Mouse (Mus musculus) heart, postnatal 0 days (tissue): ENCODE results near the gene Zrsr1. TPM values are rescaled to one million over a fixed set of nuclear protein-coding genes. Genes with fewer than 3 reads are reported as not detected.

Experiments
- ATAC-seq: fragments of 200-750 bp; cut with Nextera tagmentation; 2 replicates; pipeline ENCODE4 v1.8.0; 2017; ENCODE audit warnings: low read depth, moderate number of reproducible peaks, moderate library complexity; ENCODE audit not compliant: insufficient read depth
- DNase-seq: peaks from one replicate; pipeline ENCODE4 v3.0.0-alpha.2; 2016; ENCODE audit warnings: low spot score
- H3K27ac ChIP-seq: fragments of 300-500 bp; sonication (generic); 2 replicates; pipeline ENCODE4 v1.5.1; 2014; ENCODE audit warnings: low read depth, mild to moderate bottlenecking
- H3K27me3 ChIP-seq: fragments of 300-500 bp; sonication (generic); 2 replicates; pipeline ENCODE4 v1.6.1; 2014; ENCODE audit warnings: low read length, mixed read lengths; ENCODE audit not compliant: control insufficient read depth, insufficient read depth
- H3K36me3 ChIP-seq: fragments of 300-500 bp; sonication (generic); replicated peaks from 2 replicates; pipeline ENCODE4 v1.6.1; 2014; ENCODE audit warnings: low read length, mixed read lengths; ENCODE audit not compliant: control insufficient read depth, insufficient read depth
- H3K4me1 ChIP-seq: fragments of 300-500 bp; sonication (generic); 2 replicates; pipeline ENCODE4 v1.6.1; 2014; ENCODE audit warnings: antibody characterized with exemption; ENCODE audit not compliant: control insufficient read depth, insufficient read depth
- H3K4me2 ChIP-seq: fragments of 300-500 bp; sonication (generic); 2 replicates; pipeline ENCODE4 v1.6.1; 2014; ENCODE audit warnings: low read depth, mild to moderate bottlenecking, low read length, moderate library complexity
- H3K4me3 ChIP-seq: fragments of 300-500 bp; sonication (generic); 2 replicates; pipeline ENCODE4 v1.5.1; 2014; ENCODE audit warnings: low read depth, low read length
- H3K9ac ChIP-seq: fragments of 300-500 bp; sonication (generic); replicated peaks from 2 replicates; pipeline ENCODE4 v1.6.1; 2014; ENCODE audit warnings: low read depth, low read length, mixed read lengths
- H3K9me3 ChIP-seq: fragments of 300-500 bp; sonication (generic); replicated peaks from 2 replicates; pipeline ENCODE4 v1.6.1; 2016; ENCODE audit warnings: low read length; ENCODE audit not compliant: control insufficient read depth
- CTCF ChIP-seq: IDR thresholded peaks from 2 replicates; pipeline ENCODE4 v1.5.1; 2016; ENCODE audit warnings: antibody characterized with exemption, control low read depth, low read depth
- EP300 ChIP-seq: IDR thresholded peaks from 2 replicates; pipeline ENCODE4 v1.6.1; 2016; ENCODE audit warnings: antibody characterized with exemption, low read depth
- WGBS: fragments of 180-500 bp; shearing (Covaris S2); extraction: QIAGEN DNeasy Blood & Tissue Kit; methylation state at CpG from one replicate; pipeline ENCODE4 v1.1.7; 2014; 5-methylcytosine and 5-hydroxymethylcytosine counted together
- polyA plus RNA-seq: library from polyadenylated mRNA; unstranded; fragments of >200 nt; fragmentation: Nextera tagmentation; extraction: Ambion mirVana; gene quantifications from 2 replicates; pipeline ENCODE4 v1.2.1, GENCODE M21; 2015
- total RNA-seq: library from RNA; depleted of rRNA; stranded (reverse); fragments of >200 nt; gene quantifications from 2 replicates; pipeline ENCODE4 v1.2.3, GENCODE M21; 2014; ENCODE audit warnings: low replicate concordance

Zrsr1 gene
- total and polyA plus RNA-seq, 2 experiments from 2014 or later: 2.0 TPM

DNA sequence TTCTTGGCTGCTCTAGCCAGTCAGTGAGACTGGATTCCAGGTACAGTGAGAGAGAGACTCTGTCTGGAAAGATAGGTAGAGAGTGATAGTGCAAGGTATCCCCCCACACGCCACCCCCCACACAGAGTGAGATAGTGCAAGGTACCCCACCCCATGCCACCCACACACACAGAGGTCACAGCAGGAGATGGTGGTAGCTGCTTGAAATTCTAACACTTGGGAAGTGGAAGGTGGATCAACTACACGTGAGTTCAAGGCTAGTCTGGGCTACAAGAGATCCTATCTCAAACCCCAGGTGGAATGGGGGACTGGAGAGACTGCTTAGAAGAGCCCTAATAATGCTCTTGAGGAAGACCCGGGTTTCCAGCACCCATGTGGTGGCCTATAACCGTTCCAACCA is 9.2 kb downstream of the Zrsr1 start:
- no peaks in the 10 kb centered on the region for H3K27me3 ChIP-seq
- peak overlapping the region; percentile 76 for H3K4me3 ChIP-seq
- no peak for ATAC-seq
- no peaks in the 10 kb centered on the region for H3K9me3 ChIP-seq
- WGBS: 34% methylated on average over 4 of the region's 4 CpGs
- DNase-seq: no peak
- peak overlapping the region; percentile 73; the same call in 1 of the 2 replicates for H3K9ac ChIP-seq
- no peak overlapping the region for H3K27ac ChIP-seq
- H3K36me3 ChIP-seq: peaks cover 11% of the 10 kb centered on the region; the same call in 1 of the 2 replicates
- TF ChIP-seq CTCF: no peak
- no peak for TF ChIP-seq EP300
- peak overlapping the region; percentile 79 for H3K4me2 ChIP-seq
- H3K4me1 ChIP-seq: peaks cover 4% of the 10 kb centered on the region

DNA sequence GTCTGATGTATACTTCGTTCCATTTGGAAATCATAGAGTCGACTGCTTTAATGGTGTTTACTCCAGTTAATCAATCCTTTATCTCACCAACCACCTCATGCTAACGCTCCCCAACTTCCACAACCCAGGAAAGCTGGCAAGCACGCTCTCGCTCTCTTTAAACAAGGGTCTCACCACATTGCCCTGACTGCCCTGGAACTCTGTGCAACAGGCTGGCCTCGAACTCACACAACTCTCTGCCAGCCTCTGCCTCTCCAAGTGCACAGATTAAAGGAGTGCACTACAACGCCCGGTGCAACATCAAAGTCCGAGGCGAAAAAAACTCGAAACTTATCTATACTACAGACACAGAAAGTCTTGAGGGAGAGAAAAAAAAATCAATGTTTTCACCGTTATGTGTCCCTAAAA is 9.7 kb downstream of the Zrsr1 start:
- H3K27me3 ChIP-seq: no peaks in the 10 kb centered on the region
- H3K4me3 ChIP-seq: peak overlapping the region; percentile 76
- H3K9me3 ChIP-seq: no peaks in the 10 kb centered on the region
- ATAC-seq (peak; percentile 25; the same call in 1 of the 2 replicates), DNase-seq (no peak)
- H3K4me2 ChIP-seq: peak overlapping the region; percentile 79
- peak overlapping the region; percentile 95 for H3K27ac ChIP-seq
- 2% methylated on average over 12 of the region's 12 CpGs for WGBS
- TF ChIP-seq CTCF (no peak), EP300 (no peak)
- peaks cover 11% of the 10 kb centered on the region; the same call in 1 of the 2 replicates for H3K36me3 ChIP-seq
- peaks cover 4% of the 10 kb centered on the region for H3K4me1 ChIP-seq
- H3K9ac ChIP-seq: peak overlapping the region; percentile 73

DNA sequence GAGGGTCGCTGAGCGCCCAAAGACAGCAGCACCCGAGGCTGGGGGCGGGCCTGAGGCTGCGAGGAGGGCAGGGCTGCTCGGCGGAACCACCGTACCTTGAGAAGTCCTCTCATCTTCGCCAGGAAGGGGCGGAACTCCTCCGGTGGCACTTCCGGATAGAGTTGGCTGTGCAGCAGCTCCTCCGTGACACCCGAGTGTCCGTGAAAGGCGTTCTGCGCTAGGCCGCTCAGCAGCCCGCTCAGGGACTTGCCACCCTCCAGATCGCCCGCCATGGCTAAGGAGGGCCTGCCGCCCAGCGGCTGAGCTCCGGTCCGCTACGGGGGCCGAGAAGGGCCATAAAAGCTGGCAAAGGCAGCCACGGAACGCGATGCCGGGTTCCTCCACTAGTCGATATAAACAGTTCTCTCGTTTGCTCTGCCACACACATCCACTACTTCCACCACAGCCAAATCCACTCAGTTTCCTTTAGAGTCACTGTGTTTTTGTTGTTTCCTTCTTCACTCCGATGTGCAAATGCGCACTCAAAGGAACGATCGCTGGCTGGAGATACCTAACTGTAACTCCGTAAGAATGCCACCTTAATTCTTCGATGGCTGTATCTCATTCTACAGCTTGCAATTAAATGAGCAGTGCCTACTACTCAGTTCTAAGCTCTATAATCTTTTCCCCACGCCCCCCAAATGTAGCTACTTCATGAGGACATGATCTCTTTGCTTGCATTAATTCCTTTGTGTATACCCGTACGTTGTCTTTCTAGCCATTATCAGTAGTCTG is 10.4 kb downstream of the Zrsr1 start, which contains the start of the genes Gm28048 and Commd1:
Gene Gm28048 (minus strand): TSS at position 107 of the 774 bp plus-strand sequence.
Gene Commd1 (minus strand): TSS at position 399 of the 774 bp plus-strand sequence.
- ATAC-seq: peak; percentile 91
- Histone ChIP-seq H3K4me1 (peaks cover 4% of the 10 kb centered on the region), H3K9ac (peak within 1 kb of the TSS; percentile 73), H3K27ac (peak within 1 kb of the TSS; percentile 95), H3K9me3 (no peaks in the 10 kb centered on the region), H3K4me3 (peak within 1 kb of the TSS; percentile 76), H3K4me2 (peak within 1 kb of the TSS; percentile 79), H3K36me3 (peaks cover 11% of the 10 kb centered on the region; the same call in 1 of the 2 replicates), H3K27me3 (no peaks in the 10 kb centered on the region)
- DNase-seq: peak; percentile 95
- TF ChIP-seq CTCF (peak; percentile 51), EP300 (peak; percentile 52; the same call in 1 of the 2 replicates)
- WGBS: 2% methylated on average over 42 of the region's 42 CpGs

DNA sequence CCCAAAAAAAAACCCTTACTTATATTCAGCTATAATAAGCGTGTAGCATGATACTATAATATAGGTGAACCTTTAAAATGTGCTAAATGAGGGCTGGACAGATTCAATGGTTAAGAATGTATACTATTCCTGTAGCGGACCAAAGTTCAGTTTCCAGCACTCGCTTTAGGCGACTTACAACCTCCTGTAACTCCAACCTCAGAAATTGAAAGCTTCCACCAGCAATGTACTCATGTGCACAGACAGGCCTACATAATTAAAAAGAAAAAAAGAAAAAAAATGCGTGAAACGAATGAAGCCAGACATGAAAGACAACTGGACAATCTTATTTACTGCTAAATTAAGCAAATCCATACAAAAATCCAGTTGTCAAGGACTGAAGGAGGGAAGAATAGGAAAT is 11.0 kb downstream of the Zrsr1 start:
- TF ChIP-seq EP300 (no peak), CTCF (no peak)
- no peaks in the 10 kb centered on the region for H3K9me3 ChIP-seq
- H3K4me3 ChIP-seq: peak overlapping the region; percentile 76; the same call in 1 of the 2 replicates
- H3K27ac ChIP-seq: peak overlapping the region; percentile 95; the same call in 1 of the 2 replicates
- ATAC-seq (no peak), DNase-seq (no peak)
- WGBS: 75% methylated on average over 6 of the region's 6 CpGs
- no peak overlapping the region for H3K9ac ChIP-seq
- H3K27me3 ChIP-seq: no peaks in the 10 kb centered on the region
- peaks cover 4% of the 10 kb centered on the region for H3K4me1 ChIP-seq
- H3K4me2 ChIP-seq: peak overlapping the region; percentile 79; the same call in 1 of the 2 replicates
- peaks cover 8% of the 10 kb centered on the region; the same call in 1 of the 2 replicates for H3K36me3 ChIP-seq

DNA sequence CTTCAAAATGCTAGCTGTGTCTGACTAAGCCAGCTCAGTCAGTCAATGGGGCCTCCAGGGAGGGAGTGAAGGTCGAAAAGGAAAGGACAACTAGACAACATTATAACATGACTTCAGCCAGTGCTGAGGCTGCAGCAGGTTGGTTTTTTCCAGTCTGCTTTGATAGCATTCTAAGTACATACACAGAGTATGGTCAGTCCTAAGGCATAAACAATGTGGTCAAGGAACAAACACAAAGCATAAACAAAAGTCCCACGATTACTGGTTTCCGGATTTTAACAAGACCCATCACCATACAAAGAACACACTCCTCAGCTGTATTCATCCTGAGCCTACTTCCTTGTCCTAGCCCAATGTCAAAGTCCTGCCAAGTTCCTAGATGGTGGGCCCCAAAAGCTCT is 13.7 kb downstream of the Zrsr1 start:
- no peak for ATAC-seq
- Histone ChIP-seq H3K36me3 (no peaks in the 10 kb centered on the region), H3K4me1 (peaks cover 4% of the 10 kb centered on the region), H3K9ac (no peak overlapping the region), H3K9me3 (no peaks in the 10 kb centered on the region), H3K4me2 (no peak overlapping the region), H3K27me3 (no peaks in the 10 kb centered on the region), H3K27ac (no peak overlapping the region), H3K4me3 (no peak overlapping the region)
- WGBS: 76% methylated on average over 3 of the region's 3 CpGs
- DNase-seq: no peak
- TF ChIP-seq CTCF (no peak), EP300 (no peak)
